Mouse (Mus musculus) limb, embryonic 15.5 days (tissue): ENCODE measurements around the gene Prickle2. TPM values are rescaled to one million over a fixed set of nuclear protein-coding genes. Genes with fewer than 3 reads are reported as not detected.

Source experiments
- ATAC-seq: fragments of 200-750 bp; cut with Nextera tagmentation; 2 replicates; pipeline ENCODE4 v1.8.0; 2017; ENCODE audit warnings: low read depth, moderate TSS enrichment; ENCODE audit not compliant: insufficient number of reproducible peaks, low FRiP score, low TSS enrichment
- H3K27ac ChIP-seq: fragments of 300-500 bp; sonication (generic); 2 replicates; pipeline ENCODE4 v1.5.1; 2015; ENCODE audit warnings: moderate library complexity, mild to moderate bottlenecking, inconsistent platforms
- H3K27me3 ChIP-seq: fragments of 300-500 bp; sonication (generic); 2 replicates; pipeline ENCODE4 v1.6.1; 2015; ENCODE audit warnings: inconsistent platforms
- H3K36me3 ChIP-seq: fragments of 300-500 bp; sonication (generic); 2 replicates; pipeline ENCODE4 v1.6.1; 2015; ENCODE audit warnings: inconsistent platforms
- H3K4me1 ChIP-seq: fragments of 300-500 bp; sonication (generic); 2 replicates; pipeline ENCODE4 v1.6.1; 2015; ENCODE audit warnings: inconsistent platforms
- H3K4me2 ChIP-seq: fragments of 300-500 bp; sonication (generic); 2 replicates; pipeline ENCODE4 v1.6.1; 2015; ENCODE audit warnings: mild to moderate bottlenecking, inconsistent platforms
- H3K4me3 ChIP-seq: fragments of 300-500 bp; sonication (generic); 2 replicates; pipeline ENCODE4 v1.5.1; 2015; ENCODE audit warnings: mild to moderate bottlenecking, inconsistent platforms
- H3K9ac ChIP-seq: fragments of 300-500 bp; sonication (generic); 2 replicates; pipeline ENCODE4 v1.6.1; 2015; ENCODE audit warnings: inconsistent platforms
- H3K9me3 ChIP-seq: fragments of 300-500 bp; sonication (generic); 2 replicates; pipeline ENCODE4 v1.6.1; 2016; ENCODE audit warnings: inconsistent platforms
- WGBS: fragments of 180-500 bp; shearing (Covaris S2); methylation state at CpG from one replicate; pipeline ENCODE4 v1.1.7; 2015; 5-methylcytosine and 5-hydroxymethylcytosine counted together
- polyA plus RNA-seq: library from polyadenylated mRNA; unstranded; fragments of >200 nt; fragmentation: Nextera tagmentation; extraction: Ambion mirVana; gene quantifications from 2 replicates; pipeline ENCODE4 v1.2.1, GENCODE M21; 2015

The Prickle2 gene
- polyA plus RNA-seq, 1 experiment from 2014 or later: 5.8 TPM

DNA sequence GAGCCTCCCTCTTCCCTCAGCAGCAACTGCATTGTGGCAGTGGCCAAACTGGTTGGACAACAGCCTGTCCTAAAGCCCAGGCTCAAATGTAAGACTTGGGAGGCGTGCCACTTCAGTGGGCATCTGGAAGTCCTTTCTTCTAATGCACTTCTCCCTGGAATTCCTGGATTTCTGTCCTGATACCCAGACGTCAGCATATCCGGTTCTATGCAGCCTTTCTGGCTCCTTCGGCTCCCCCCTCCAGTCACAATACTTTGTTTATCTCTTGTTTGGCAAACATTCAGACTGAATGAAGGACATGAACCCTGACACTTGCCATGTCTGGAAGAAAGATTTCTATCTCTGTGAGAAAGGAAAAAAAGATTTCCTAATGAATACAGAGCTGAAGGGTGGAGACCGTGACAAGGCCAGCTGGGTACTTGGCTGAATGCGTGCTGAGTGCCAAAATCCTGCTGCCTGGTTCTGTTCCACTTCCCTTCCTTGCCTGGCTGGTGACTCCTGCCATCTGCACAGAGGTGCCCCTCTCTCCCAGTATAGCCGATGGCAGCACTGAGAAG is 241.1 kb downstream of the Prickle2 start:
- Histone ChIP-seq H3K27me3 (no peaks in the 10 kb centered on the region), H3K4me2 (no peak overlapping the region), H3K27ac (no peak overlapping the region), H3K9me3 (no peaks in the 10 kb centered on the region), H3K36me3 (no peaks in the 10 kb centered on the region), H3K9ac (no peak overlapping the region), H3K4me1 (peaks cover 24% of the 10 kb centered on the region), H3K4me3 (no peak overlapping the region)
- WGBS: 52% methylated on average over 7 of the region's 7 CpGs
- no peak; the same call in 1 of the 2 replicates for ATAC-seq

DNA sequence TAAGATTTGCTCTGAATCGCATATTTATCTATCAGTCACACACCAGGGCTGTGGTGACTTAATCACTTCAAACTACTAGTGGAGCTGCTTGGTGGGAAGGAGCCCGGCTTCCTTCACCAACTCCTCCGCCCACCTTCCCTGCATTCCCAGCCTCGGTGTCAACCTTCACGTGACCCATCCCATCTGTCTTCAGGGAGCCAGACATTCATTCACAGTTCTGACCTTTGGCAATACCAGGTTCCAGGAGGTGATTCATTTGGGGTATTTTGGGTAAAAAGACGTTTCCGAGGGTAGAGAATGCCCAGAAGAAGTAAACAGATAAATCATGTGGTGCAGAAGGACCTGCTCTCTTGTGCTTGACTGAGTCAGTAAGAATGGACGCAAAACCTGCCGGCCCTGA is 242.2 kb downstream of the Prickle2 start:
- Histone ChIP-seq H3K4me1 (peaks cover 16% of the 10 kb centered on the region), H3K4me3 (no peak overlapping the region), H3K27ac (no peak overlapping the region), H3K9ac (no peak overlapping the region), H3K4me2 (no peak overlapping the region), H3K27me3 (no peaks in the 10 kb centered on the region), H3K9me3 (no peaks in the 10 kb centered on the region), H3K36me3 (no peaks in the 10 kb centered on the region)
- 51% methylated on average over 9 of the region's 9 CpGs for WGBS
- no peak for ATAC-seq

DNA sequence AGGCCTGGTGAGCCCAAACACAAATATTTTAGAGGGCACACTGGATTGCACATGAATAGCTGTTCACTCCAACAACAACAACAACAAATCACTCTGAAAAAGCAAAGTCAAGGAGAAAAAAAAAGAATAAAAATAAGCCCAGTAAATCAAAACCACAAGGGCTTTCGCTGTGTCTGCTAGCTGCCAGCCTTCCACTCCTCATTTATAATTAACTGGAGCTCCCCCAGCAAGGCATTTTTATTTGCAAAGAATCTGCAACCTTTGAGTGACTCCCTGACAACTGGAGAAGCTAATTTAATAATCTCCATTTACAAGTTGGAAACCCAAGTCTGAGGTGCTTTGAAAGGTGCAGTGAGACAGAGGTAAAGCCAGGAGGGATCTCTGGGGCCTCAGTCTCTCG is 245.2 kb downstream of the Prickle2 start:
- no peak for ATAC-seq
- no peaks in the 10 kb centered on the region for H3K9me3 ChIP-seq
- WGBS: 48% methylated on average over 2 of the region's 2 CpGs

DNA sequence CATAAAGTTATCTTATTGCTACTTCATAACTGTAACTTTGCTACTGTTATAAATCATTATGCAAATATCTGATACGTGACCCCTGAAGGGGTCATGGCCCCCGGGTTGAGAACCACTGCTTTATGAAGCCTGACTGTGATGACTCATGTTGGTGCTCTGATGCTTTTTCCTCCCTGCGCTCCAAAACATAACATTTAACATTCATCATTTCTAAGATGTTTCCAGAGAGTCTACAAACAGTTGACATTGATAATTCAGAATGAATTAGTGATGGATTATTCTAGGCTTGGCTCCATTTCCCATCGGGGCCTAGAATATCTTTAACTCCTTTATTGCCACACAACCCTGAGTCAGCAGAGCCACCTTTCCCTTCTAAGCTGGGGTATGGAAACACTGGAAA is 247.9 kb downstream of the Prickle2 start:
- WGBS: 83% methylated on average over 4 of the region's 4 CpGs
- H3K27me3 ChIP-seq: no peaks in the 10 kb centered on the region
- no peak overlapping the region for H3K4me2 ChIP-seq
- H3K9ac ChIP-seq: no peak overlapping the region
- no peak overlapping the region for H3K27ac ChIP-seq
- H3K4me1 ChIP-seq: peaks cover 3% of the 10 kb centered on the region; the same call in 1 of the 2 replicates
- H3K36me3 ChIP-seq: no peaks in the 10 kb centered on the region
- ATAC-seq: no peak
- H3K9me3 ChIP-seq: no peaks in the 10 kb centered on the region
- no peak overlapping the region for H3K4me3 ChIP-seq

More for the DNA sequence above, 245.2 kb downstream of the Prickle2 start:
- no peak overlapping the region for H3K4me2 ChIP-seq
- no peak overlapping the region for H3K9ac ChIP-seq
- H3K4me3 ChIP-seq: no peak overlapping the region
- H3K27me3 ChIP-seq: no peaks in the 10 kb centered on the region
- no peak overlapping the region for H3K27ac ChIP-seq
- H3K36me3 ChIP-seq: no peaks in the 10 kb centered on the region
- peaks cover 10% of the 10 kb centered on the region; the same call in 1 of the 2 replicates for H3K4me1 ChIP-seq

DNA sequence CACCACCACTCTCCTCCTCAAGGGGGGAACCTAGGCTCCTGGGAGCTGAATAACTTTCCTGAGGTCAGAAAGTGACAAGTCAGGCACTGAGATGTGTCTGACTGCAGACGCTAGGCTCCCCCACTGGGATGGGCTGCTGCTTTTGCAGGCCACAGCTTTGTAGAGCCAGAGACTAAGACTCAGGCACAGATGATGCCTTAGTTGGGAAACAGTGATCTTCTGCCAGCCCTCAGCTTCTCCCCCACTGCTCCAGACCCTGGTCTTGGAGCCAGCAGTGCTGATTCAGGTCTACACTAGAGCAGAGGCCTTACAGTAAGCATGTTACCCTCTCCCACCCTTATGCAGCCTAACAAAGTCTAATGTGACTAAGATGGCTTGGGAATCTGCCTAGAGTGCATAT is 254.5 kb downstream of the Prickle2 start:
- no peak for ATAC-seq
- H3K4me1 ChIP-seq: peaks cover 7% of the 10 kb centered on the region; the same call in 1 of the 2 replicates
- H3K27ac ChIP-seq: no peak overlapping the region
- no peak overlapping the region for H3K4me2 ChIP-seq
- no peak overlapping the region for H3K4me3 ChIP-seq
- H3K27me3 ChIP-seq: no peaks in the 10 kb centered on the region
- 56% methylated on average over 1 of the region's 1 CpGs for WGBS
- no peak overlapping the region for H3K9ac ChIP-seq
- no peaks in the 10 kb centered on the region for H3K36me3 ChIP-seq
- no peaks in the 10 kb centered on the region for H3K9me3 ChIP-seq

- Histone ChIP-seq H3K27ac (no peak overlapping the region), H3K36me3 (no peaks in the 10 kb centered on the region), H3K9me3 (no peaks in the 10 kb centered on the region), H3K9ac (no peak overlapping the region), H3K4me3 (no peak overlapping the region), H3K27me3 (no peaks in the 10 kb centered on the region), H3K4me1 (peaks cover 8% of the 10 kb centered on the region; the same call in 1 of the 2 replicates), H3K4me2 (no peak overlapping the region)
- ATAC-seq: no peak
- WGBS: 76% methylated on average over 1 of the region's 1 CpGs
These were observed 256.0 kb downstream of the Prickle2 start for GRCm38 (mm10) chr6:92449956-92450355.

- 39% methylated on average over 3 of the region's 3 CpGs for WGBS
- Histone ChIP-seq H3K27me3 (no peaks in the 10 kb centered on the region), H3K36me3 (no peaks in the 10 kb centered on the region), H3K9me3 (no peaks in the 10 kb centered on the region), H3K4me2 (no peak overlapping the region), H3K4me1 (peaks cover 8% of the 10 kb centered on the region; the same call in 1 of the 2 replicates), H3K9ac (no peak overlapping the region), H3K27ac (no peak overlapping the region), H3K4me3 (no peak overlapping the region)
- ATAC-seq: no peak
These were observed 259.3 kb downstream of the Prickle2 start for GRCm38 (mm10) chr6:92446662-92447061.

- Histone ChIP-seq H3K36me3 (no peaks in the 10 kb centered on the region), H3K9me3 (no peaks in the 10 kb centered on the region), H3K4me3 (no peak overlapping the region), H3K4me2 (no peak overlapping the region), H3K9ac (no peak overlapping the region), H3K27me3 (no peaks in the 10 kb centered on the region), H3K4me1 (no peaks in the 10 kb centered on the region), H3K27ac (no peak overlapping the region)
- 50% methylated on average over 2 of the region's 3 CpGs for WGBS
- no peak for ATAC-seq
These were observed 264.8 kb downstream of the Prickle2 start for GRCm38 (mm10) chr6:92441205-92441604.

- ATAC-seq: no peak
- Histone ChIP-seq H3K36me3 (no peaks in the 10 kb centered on the region), H3K4me2 (no peak overlapping the region), H3K9me3 (no peaks in the 10 kb centered on the region), H3K4me1 (no peaks in the 10 kb centered on the region), H3K27ac (no peak overlapping the region), H3K9ac (no peak overlapping the region), H3K4me3 (no peak overlapping the region), H3K27me3 (no peaks in the 10 kb centered on the region)
- WGBS: 95% methylated on average over 3 of the region's 3 CpGs
These were observed 265.7 kb downstream of the Prickle2 start for GRCm38 (mm10) chr6:92440251-92440650.

DNA sequence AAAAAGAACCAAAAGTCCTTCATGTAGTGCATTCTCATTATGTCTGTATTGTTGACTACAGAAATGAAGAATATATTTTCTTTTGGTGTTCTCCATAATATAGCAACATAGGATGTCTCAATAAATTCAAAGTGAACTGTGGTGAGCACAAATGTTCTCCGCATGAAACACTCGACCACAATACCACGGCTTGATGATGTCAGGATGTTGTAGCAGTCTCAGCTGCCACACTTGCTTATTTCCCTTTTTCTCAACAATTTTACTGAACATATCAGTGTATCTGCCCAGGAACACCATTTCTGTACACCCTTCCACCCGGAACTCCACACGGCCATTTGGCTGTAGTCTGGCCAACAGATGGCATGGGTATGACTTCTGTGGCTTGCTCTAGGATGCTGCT is 273.8 kb downstream of the Prickle2 start:
- Histone ChIP-seq H3K9ac (no peak overlapping the region), H3K27ac (no peak overlapping the region), H3K9me3 (no peaks in the 10 kb centered on the region), H3K27me3 (no peaks in the 10 kb centered on the region), H3K4me2 (no peak overlapping the region), H3K4me3 (no peak overlapping the region), H3K36me3 (no peaks in the 10 kb centered on the region), H3K4me1 (no peaks in the 10 kb centered on the region)
- no peak for ATAC-seq
- WGBS: 86% methylated on average over 5 of the region's 5 CpGs

- Histone ChIP-seq H3K27ac (no peak overlapping the region), H3K27me3 (no peaks in the 10 kb centered on the region), H3K36me3 (0 out of 2 replicates have a peak, but pooled peaks cover 7% of the 10 kb centered on the region), H3K9me3 (no peaks in the 10 kb centered on the region), H3K4me2 (no peak overlapping the region), H3K4me1 (0 out of 2 replicates have a peak, but pooled peaks cover 7% of the 10 kb centered on the region), H3K9ac (no peak overlapping the region), H3K4me3 (no peak overlapping the region)
- WGBS: 53% methylated on average over 7 of the region's 7 CpGs
- no peak for ATAC-seq
These were observed 278.4 kb downstream of the Prickle2 start for GRCm38 (mm10) chr6:92427406-92428171.

- H3K4me1 ChIP-seq: 0 out of 2 replicates have a peak, but pooled peaks cover 7% of the 10 kb centered on the region
- H3K9ac ChIP-seq: no peak overlapping the region
- H3K27ac ChIP-seq: no peak overlapping the region
- H3K36me3 ChIP-seq: peaks cover 13% of the 10 kb centered on the region; the same call in 1 of the 2 replicates
- no peak; the same call in 1 of the 2 replicates for ATAC-seq
- no peaks in the 10 kb centered on the region for H3K9me3 ChIP-seq
- 67% methylated on average over 8 of the region's 8 CpGs for WGBS
- no peak overlapping the region for H3K4me3 ChIP-seq
- H3K27me3 ChIP-seq: no peaks in the 10 kb centered on the region
- H3K4me2 ChIP-seq: no peak overlapping the region
These were observed 280.1 kb downstream of the Prickle2 start for GRCm38 (mm10) chr6:92425901-92426300.
